Mouse (Mus musculus) adrenal gland, postnatal 4 days (tissue): ENCODE results near the gene Ucp3. TPM values are rescaled to one million over a fixed set of nuclear protein-coding genes. Genes with fewer than 3 reads are reported as not detected.

Experiments
- total RNA-seq, 2 experiments: library from RNA; stranded (reverse); gene quantifications; 2 replicates each; pipeline ENCODE4 v1.2.3; 2021

Gene Ucp3
- total RNA-seq, 2 experiments from 2014 or later: 2.7 to 3.6 TPM

Other genes with a start within 250 kb of the Ucp3 start
- gene Pgm2l1, start 245.6 kb upstream of the Ucp3 start, total RNA-seq: 10 to 100 TPM in 1 of 2 experiments, 1 to 10 TPM in 1; 7.9 to 11.5 TPM
- 1 to 10 TPM; 5.1 to 6.0 TPM for gene P4ha3, start 187.5 kb upstream of the Ucp3 start, total RNA-seq
- 10 to 100 TPM; 22.1 to 26.2 TPM for gene C2cd3, start 100.8 kb upstream of the Ucp3 start, total RNA-seq
- 10 to 100 TPM; 46.5 to 48.8 TPM for gene Ppme1, start 100.7 kb upstream of the Ucp3 start, total RNA-seq
- 100 to 1,000 TPM; 344 to 355 TPM for gene Ucp2, start 20.3 kb downstream of the Ucp3 start, total RNA-seq
- gene Dnajb13, start 42.0 kb downstream of the Ucp3 start, total RNA-seq: under 1 TPM in 1 of 2 experiments, not detected in 1; 0.23 TPM
- 10 to 100 TPM in 1 of 2 experiments, 1 to 10 TPM in 1; 9.8 to 11.0 TPM for gene Coa4, start 64.1 kb downstream of the Ucp3 start, total RNA-seq
- 10 to 100 TPM; 68.5 to 79.0 TPM for gene Rab6a, start 134.4 kb downstream of the Ucp3 start, total RNA-seq
- 10 to 100 TPM; 64.5 to 67.5 TPM for gene Mrpl48, start 135.3 kb downstream of the Ucp3 start, total RNA-seq
- 10 to 100 TPM in 1 of 2 experiments, 1 to 10 TPM in 1; 8.7 to 10.1 TPM for gene Plekhb1, start 189.4 kb downstream of the Ucp3 start, total RNA-seq
- gene Fam168a, start 233.6 kb downstream of the Ucp3 start, total RNA-seq: 10 to 100 TPM; 72.3 to 87.5 TPM